Mouse (Mus musculus) ovary, adult 10 weeks (tissue): ENCODE results near the gene Gm10358. TPM values are rescaled to one million over a fixed set of nuclear protein-coding genes. Genes with fewer than 3 reads are reported as not detected.

Experiments
- polyA plus RNA-seq: library from polyadenylated mRNA; stranded (reverse); fragments of 350-450 nt; fragmentation: Illumina TruSeq; extraction: RNeasy Lipid Tissue Mini Kit (QIAGEN cat#74804); gene quantifications from one replicate; pipeline ENCODE4 v1.2.3, GENCODE M21; 2014

Gm10358 gene
- polyA plus RNA-seq: not detected

GRCm38 (mm10) chr8:75406489-75406888 is at the start of gene Gm10358:
TSS of gene Gm10358 (minus strand) at chr8:75406589.

DNA sequence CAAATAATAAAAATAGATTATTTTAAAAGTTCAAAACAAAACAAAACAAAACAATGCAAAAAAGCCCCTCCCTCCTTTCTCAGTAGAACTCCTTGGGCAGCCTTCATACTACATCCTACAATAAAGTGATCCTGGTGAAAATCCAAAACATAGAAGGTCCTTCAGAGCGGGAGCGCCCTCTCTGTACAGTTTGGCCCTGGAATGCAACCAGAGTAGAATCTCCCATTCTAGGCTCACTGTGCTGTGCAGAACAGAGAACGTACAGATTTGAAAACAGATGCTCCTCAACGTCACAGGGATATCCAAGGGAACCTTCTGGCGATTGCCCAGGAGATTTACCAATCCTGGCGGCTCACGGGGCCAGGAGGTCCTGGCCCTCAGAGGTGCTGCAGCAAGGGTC is 42.0 kb upstream of the Gm10358 start, which contains the start of gene Iqcm:
Gene Iqcm, plus strand, starts transcription at position 301 of the 400 bp plus-strand sequence.

Other genes with a start within 250 kb of the Gm10358 start
- gene Rasd2, start 192.6 kb downstream of the Gm10358 start, polyA plus RNA-seq: 0.46 TPM
- 1.7 TPM for gene Iqcm, start 42.1 kb upstream of the Gm10358 start, polyA plus RNA-seq